ENCODE assay signal across 8 mouse cellular contexts in genomic region chrX:163908337-163909250, GRCm38 (mm10). TPM values are rescaled to one million over a fixed set of nuclear protein-coding genes. Genes with fewer than 3 reads are reported as not detected.
DNase-seq lines count a peak whose midpoint lies in the region; ATAC-seq and TF ChIP-seq lines count a peak whose summit lies in the region.

Ap1s2 (plus strand) TSS chrX:163909017.

- H3K36me3 ChIP-seq in megakaryocyte, embryonic 14.5 days (replicated peaks; ENCODE audit: low read length): no peaks in the 10 kb centered on the region

- H3K27me3 ChIP-seq in megakaryocyte, embryonic 14.5 days (replicated peaks): peaks cover 10% of the 10 kb centered on the region

- H3K27ac ChIP-seq in cortical plate, adult 2 months (ENCODE audit: insufficient read depth, low read length): peak within 1 kb of the TSS; percentile 94

- peak; percentile 89 to 93 for DNase-seq in gastrocnemius, adult 8-10 months (ENCODE audit: low spot score in 2 of 2)
- DNase-seq in hindlimb bud, embryonic 11.5 days (ENCODE audit: extremely low spot score, low read depth, low spot score): peak; percentile 39
- DNase-seq in left cerebral cortex, adult 8-10 months (ENCODE audit: low spot score in 2 of 2): peak; percentile 72 to 95
- peak; percentile 96 to 97 for DNase-seq in right cerebral cortex, postnatal 10 days (ENCODE audit: low spot score in 2 of 2)
- DNase-seq in urinary bladder, postnatal 25 days (ENCODE audit: low spot score): peak; percentile 82

- TF ChIP-seq POLR2A in cortical plate, adult 2 months (IDR thresholded peaks at IDR 0.05; ENCODE audit: extremely low read depth, insufficient read depth, low read length): peak; percentile 66; the same call in 1 of the 2 replicates

- no peaks in the 10 kb centered on the region for H3K4me1 ChIP-seq in cortical plate, adult 2 months (ENCODE audit: control insufficient read depth, insufficient read depth, low read length)
- H3K4me1 ChIP-seq in megakaryocyte, embryonic 14.5 days: peaks cover 3% of the 10 kb centered on the region; the same call in 1 of the 2 replicates

- H3K9me3 ChIP-seq in megakaryocyte, embryonic 14.5 days: peaks cover 8% of the 10 kb centered on the region

- peak; percentile 91 for ATAC-seq in activated CD4-positive, CD25-positive, alpha-beta regulatory T cell, adult 4 months

- H3K4me3 ChIP-seq in cortical plate, adult 2 months (ENCODE audit: insufficient read depth, low read length): peak within 1 kb of the TSS; percentile 89
- peak within 1 kb of the TSS; percentile 95 for H3K4me3 ChIP-seq in megakaryocyte, embryonic 14.5 days (replicated peaks)

- TF ChIP-seq CTCF in cortical plate, adult 2 months (IDR thresholded peaks at IDR 0.05; ENCODE audit: extremely low read depth, insufficient read depth, low read length): no peak

RNA-seq across cellular contexts. Expression of gene Ap1s2, which starts in this region (rescaled TPM):
- 10 to 100 TPM; 22.9 to 26.1 TPM for polyA plus RNA-seq in activated CD4-positive, CD25-positive, alpha-beta regulatory T cell, adult 4 months (2017; shearing (Covaris generic))
- 25.0 and 25.1 TPM in 2 replicates for polyA plus RNA-seq in cortical plate, adult 2 months (2012; rRNA removed)
- 10 to 100 TPM; 20.4 to 36.9 (median 26.4) TPM for total RNA-seq in gastrocnemius, adult 8-10 months (2022)
- total RNA-seq in left cerebral cortex, adult 8-10 months (2022): 10 to 100 TPM; 39.1 to 45.2 (median 42.7) TPM
- polyA plus RNA-seq in megakaryocyte, embryonic 14.5 days (2012; ENCODE audit: insufficient read depth, low replicate concordance): 2.6 TPM in 1 of 2 replicates, not detected in the other

Comparison
In these comparisons a context has a peak if more than half of its experiments do, and no peak if none do; other contexts are left out.
1. Peak in every context shown above with its lines: DNase-seq, ATAC-seq, H3K4me3 ChIP-seq and H3K27ac ChIP-seq.
2. DNase-seq: peak in every context shown above with its lines; median percentile 96 in right cerebral cortex, postnatal 10 days; 91 in gastrocnemius, adult 8-10 months; 84 in left cerebral cortex, adult 8-10 months; 82 in urinary bladder, postnatal 25 days; 39 in hindlimb bud, embryonic 11.5 days.